Mouse (Mus musculus): ENCODE measurements around the gene Lmntd2. TPM values are rescaled to one million over a fixed set of nuclear protein-coding genes. Genes with fewer than 3 reads are reported as not detected.

The Lmntd2 gene
- total RNA-seq, 2 experiments from 2014 or later: not detected

- DNase-seq: peak; percentile 26 to 32
Measured at GRCm38 (mm10) chr7:141215880-141216733, 2.2 kb upstream of the Lmntd2 start.

GRCm38 (mm10) chr7:141215101-141215879 is 1.4 kb upstream of the Lmntd2 start, which contains the start of gene Rassf7:
Rassf7 (plus strand) TSS chr7:141215860.
- peak; percentile 83 to 91 for DNase-seq

- no peak for DNase-seq
Measured at GRCm38 (mm10) chr7:141214310-141214709, 430 bp upstream of the Lmntd2 start.

- DNase-seq: no peak
Measured at GRCm38 (mm10) chr7:141213133-141213532, 747 bp downstream of the Lmntd2 start.

- no peak for DNase-seq
Measured at GRCm38 (mm10) chr7:141210606-141211131, 3.2 kb downstream of the Lmntd2 start.

- DNase-seq: no peak
Measured at GRCm38 (mm10) chr7:141210137-141210536, 3.7 kb downstream of the Lmntd2 start.

GRCm38 (mm10) chr7:141209526-141209925 is 4.4 kb downstream of the Lmntd2 start:
- DNase-seq: no peak

DNA sequence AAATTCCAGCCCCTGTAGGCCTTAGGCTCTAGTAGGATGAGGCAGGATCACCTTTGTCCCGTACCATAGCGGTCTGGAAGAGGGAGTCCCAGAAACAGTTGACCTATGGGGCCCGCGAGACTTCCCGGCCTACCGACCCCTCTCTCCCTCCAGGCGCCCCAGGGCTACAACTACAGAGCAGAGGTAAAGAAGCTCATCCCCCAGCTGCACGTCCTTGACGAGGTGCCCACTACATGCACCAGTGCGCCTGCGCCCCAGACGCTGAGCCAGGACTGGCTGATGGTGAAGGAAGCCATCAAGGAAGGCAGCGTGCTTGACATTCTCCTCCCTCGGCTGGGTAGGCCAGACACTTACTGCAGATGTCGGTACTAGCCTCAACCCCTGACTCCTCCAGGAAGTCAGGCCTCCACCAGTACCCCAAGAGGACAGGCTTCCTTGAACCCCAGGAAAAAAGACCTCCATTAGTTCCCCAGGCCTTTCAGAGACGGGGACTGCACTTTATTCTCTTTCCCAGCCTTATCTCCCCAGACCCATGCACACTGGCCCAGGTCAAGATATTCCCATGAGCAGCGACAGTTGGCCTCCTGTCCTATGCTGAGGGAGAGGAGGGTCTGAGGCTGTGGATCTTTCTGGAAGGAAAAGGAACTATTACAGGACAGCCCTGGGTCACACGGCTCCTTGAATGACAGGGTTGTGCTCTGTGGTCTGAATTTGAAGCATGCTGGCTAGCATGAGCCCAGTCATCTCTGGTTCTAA is 7.5 kb downstream of the Lmntd2 start:
- no peak for DNase-seq

DNA sequence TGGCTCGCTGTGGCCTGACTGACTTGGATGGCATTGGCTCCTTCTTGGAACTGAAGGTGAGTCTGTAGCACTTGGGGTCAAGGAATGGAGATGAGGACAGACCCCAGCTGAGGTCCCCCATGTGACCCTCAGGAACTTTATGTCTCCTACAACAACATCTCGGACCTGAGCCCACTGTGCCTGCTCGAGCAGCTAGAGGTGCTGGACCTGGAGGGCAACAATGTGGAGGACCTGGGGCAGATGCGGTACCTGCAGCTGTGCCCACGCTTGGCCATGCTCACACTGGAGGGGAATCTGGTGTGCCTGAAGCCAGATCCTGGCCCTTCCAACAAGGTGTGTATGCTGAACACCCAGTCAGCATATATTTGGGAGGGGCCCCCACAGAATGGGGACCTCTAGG is 8.4 kb downstream of the Lmntd2 start:
- DNase-seq: no peak

DNA sequence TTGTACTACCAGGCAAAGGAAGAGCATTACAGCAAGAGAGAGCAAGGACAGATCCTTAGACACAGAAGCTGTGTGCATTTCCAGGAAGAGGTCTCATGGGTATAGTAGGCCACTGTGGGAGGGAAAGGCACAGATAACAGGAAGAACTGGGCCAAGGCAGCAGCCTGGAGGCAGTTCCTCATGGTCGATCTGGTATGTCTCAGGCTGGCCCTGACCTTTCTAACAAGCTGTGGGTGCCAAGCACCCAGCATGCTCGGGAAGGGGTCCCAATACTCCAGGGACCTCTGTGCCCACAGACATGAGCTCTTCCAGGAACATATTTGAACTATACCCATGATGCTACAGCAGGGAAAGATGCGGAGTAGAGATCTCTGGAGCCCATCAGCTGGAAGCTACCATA is 9.3 kb downstream of the Lmntd2 start:
- no peak for DNase-seq

- DNase-seq: no peak
Measured at GRCm38 (mm10) chr7:141198121-141198520, 15.8 kb downstream of the Lmntd2 start.

DNA sequence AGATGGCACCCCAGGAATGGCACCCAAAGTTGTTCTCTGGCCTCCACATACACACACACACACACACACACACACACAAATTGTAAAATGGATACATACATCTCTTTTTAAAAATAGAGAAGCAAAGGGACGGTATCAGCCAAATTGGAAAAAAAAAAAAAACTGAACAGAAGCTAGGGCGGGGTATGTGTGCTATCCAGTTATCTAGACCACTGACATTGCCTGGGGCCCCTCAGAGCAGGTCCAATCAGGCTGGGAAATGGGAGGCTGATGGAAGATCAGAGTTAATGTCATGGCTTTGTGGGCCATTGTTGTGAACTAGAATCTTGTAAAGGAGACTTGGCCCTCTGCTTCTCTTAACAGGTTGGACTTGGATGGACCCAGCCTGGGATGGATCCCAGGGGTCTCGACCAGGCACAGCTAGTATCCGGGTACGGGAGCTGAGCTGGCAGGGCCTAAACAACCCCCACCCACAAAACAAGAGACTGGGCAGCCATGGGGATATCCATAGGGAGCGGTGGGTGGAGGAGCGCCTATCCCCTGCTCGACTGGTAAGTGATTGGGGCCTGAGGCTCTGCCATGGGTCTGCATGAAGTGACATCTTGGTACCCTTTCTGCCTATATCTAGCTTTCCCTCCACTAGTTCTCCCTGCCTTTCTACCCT is 17.1 kb downstream of the Lmntd2 start:
- DNase-seq: no peak

GRCm38 (mm10) chr7:141195754-141196153 is 18.1 kb downstream of the Lmntd2 start:
- DNase-seq: no peak

DNA sequence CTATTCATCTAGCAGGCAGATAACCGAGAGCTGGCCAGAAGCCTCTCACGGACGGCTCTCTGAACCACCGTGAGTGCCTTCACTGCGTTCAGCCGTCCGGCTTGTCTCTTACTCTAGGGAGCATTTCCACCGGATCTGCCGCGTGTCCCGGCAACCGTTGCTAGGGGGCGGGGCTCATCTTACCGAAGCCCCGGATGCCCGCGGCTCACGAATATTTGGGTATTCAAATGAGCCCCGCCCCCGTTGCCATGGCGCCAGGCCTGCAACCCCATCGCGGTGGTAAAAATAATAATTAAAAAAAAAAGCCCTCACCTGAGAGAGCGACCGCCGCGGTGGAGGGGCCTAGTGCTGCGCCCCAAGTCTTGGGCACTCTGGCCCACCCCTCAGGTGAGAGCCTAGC is 19.1 kb downstream of the Lmntd2 start:
- DNase-seq: peak; percentile 89 to 90

DNA sequence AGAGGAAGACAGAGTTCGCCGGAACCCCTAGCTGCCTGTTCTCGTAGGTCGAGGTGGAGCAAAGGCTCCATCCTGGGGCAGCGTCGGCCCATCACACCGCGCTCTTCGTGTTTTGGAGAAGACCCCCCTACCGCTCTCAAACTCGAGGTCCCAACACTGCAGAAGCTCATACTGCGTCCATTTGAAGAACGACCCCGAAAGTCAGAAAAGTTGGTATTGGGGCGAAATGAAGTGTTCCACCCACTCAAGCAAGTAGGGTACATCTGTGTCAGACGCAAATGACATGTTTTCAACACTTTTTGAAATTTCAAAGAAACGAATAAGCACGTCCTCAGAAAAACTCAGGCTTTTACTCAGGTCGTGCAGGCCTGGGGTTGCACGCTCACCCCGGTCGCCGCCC is 19.5 kb downstream of the Lmntd2 start:
- DNase-seq: no peak

- peak; percentile 99 for DNase-seq
Measured at GRCm38 (mm10) chr7:141193948-141194347, 19.9 kb downstream of the Lmntd2 start, which contains the start of the genes Hras and Lrrc56. Hras (minus strand) TSS chr7:141194005. Lrrc56 (plus strand) TSS chr7:141194157.

GRCm38 (mm10) chr7:141193348-141193856 is 20.5 kb downstream of the Lmntd2 start:
- no peak for DNase-seq

GRCm38 (mm10) chr7:141192776-141193347 is 21.0 kb downstream of the Lmntd2 start:
- DNase-seq: no peak

DNA sequence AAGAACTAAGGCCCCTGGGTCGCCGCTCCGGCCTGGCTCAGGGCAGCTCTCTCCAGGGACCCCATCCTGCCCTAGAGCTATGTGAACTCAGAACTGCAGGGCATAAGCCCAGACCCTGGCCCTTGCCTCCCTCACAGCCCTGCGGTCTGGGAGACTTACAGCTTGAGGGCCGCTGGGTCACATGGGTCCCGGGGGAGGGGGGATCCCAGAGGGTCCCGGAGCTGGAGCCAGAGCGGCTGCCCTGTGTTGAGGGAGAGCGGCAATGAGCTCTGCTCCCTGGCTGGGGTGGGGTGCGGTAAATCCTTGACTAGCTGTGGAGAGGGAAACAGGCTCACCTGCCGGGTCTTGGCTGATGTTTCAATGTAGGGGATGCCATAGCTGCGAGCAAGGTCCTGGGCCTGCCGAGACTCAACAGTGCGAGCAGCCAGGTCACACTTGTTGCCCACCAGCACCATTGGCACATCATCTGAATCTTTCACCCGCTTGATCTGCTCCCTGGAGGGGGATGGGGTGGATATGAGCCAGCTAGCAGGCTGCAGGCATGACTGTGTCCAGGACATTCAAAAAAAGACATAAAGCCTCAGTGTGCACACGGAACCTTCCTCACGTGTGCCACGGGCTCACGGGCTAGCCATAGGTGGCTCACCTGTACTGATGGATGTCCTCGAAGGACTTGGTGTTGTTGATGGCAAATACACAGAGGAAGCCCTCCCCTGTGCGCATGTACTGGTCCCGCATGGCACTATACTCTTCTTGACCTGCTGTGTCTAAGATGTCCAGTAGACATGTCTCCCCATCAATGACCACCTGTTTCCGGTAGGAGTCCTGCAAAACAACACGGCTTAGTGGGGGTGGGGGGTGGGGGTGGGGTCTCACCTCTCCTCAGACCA is 21.8 kb downstream of the Lmntd2 start:
- DNase-seq: no peak

- peak in 1 of 2 experiments; percentile 57 for DNase-seq
Measured at GRCm38 (mm10) chr7:141191036-141191435, 22.8 kb downstream of the Lmntd2 start.

Measured in heart, adult 18-20 months (tissue).